In the genomic region with DNA sequence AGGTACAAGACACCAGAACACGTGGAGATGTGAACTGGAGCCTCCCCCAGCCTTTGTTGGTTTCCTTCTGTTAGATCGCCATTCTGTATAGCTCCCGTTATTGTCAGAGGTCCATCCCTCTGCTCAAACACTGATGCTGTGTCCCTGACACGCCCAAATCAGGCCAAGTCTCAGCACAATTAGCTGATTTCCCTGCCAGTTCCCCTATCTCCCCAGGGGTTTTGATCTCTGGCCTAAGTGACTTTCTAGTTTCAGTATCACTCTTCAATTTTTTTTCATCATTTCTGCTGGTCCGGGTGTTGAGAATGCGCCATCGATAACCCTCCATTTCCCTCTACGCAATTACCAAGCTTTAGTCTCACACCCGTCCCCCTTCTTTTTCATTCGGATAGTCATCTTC, we compare ENCODE assay signal across 31 mouse cellular contexts. TPM values are rescaled to one million over a fixed set of nuclear protein-coding genes. Genes with fewer than 3 reads are reported as not detected.
DNase-seq lines count a peak whose midpoint lies in the region; ATAC-seq and TF ChIP-seq lines count a peak whose summit lies in the region.
"Had no signal": no experiment of that assay in that cellular context is flagged by ENCODE, and none has a peak within 500 bp of the region (broad histone marks: within the 10 kb centered on the region; RNA-seq: fewer than 3 reads in every experiment).

No protein-coding gene starts in this region.

- no peak overlapping the region for H3K9ac ChIP-seq in hindbrain, embryonic 12.5 days
- H3K9ac ChIP-seq: embryonic facial prominence, embryonic 15.5 days; hindbrain, embryonic 15.5 days; kidney, embryonic 15.5 days; lung, embryonic 15.5 days had no signal

- H3K4me2 ChIP-seq in hindbrain, embryonic 12.5 days (replicated peaks), result no peak overlapping the region
- H3K4me2 ChIP-seq: liver, embryonic 11.5 days had no signal

- peaks cover 25% of the 10 kb centered on the region for H3K27me3 ChIP-seq in hindbrain, embryonic 10.5 days (ENCODE audit: insufficient read depth, poor library complexity, severe bottlenecking)
- no peaks in the 10 kb centered on the region; the same call in 1 of the 2 replicates for H3K27me3 ChIP-seq in hindbrain, embryonic 12.5 days
- H3K27me3 ChIP-seq in E14TG2a.4 (ENCODE audit: insufficient read depth, low read length), result no peaks in the 10 kb centered on the region
- 0 out of 2 replicates have a peak, but pooled peaks cover 6% of the 10 kb centered on the region for H3K27me3 ChIP-seq in embryonic facial prominence, embryonic 10.5 days (replicated peaks; ENCODE audit: low read depth, poor library complexity, severe bottlenecking)
- H3K27me3 ChIP-seq: embryonic facial prominence, embryonic 15.5 days; hindbrain, embryonic 15.5 days; kidney, embryonic 15.5 days; limb, embryonic 13.5 days had no signal

- WGBS in hindbrain, embryonic 10.5 days, result 65% methylated on average over 10 of the region's 10 CpGs
- 62% methylated on average over 10 of the region's 10 CpGs for WGBS in hindbrain, embryonic 12.5 days
- 63% methylated on average over 10 of the region's 10 CpGs for WGBS in embryonic facial prominence, embryonic 10.5 days

- H3K9me3 ChIP-seq in hindbrain, embryonic 10.5 days, result no peaks in the 10 kb centered on the region
- no peaks in the 10 kb centered on the region for H3K9me3 ChIP-seq in hindbrain, embryonic 12.5 days (replicated peaks)
- no peaks in the 10 kb centered on the region for H3K9me3 ChIP-seq in E14TG2a.4 (ENCODE audit: low read length)
- no peaks in the 10 kb centered on the region for H3K9me3 ChIP-seq in embryonic facial prominence, embryonic 10.5 days
- H3K9me3 ChIP-seq: embryonic facial prominence, embryonic 15.5 days; hindbrain, embryonic 15.5 days; kidney, embryonic 15.5 days; limb, embryonic 13.5 days; lung, embryonic 15.5 days had no signal

- H3K36me3 ChIP-seq in hindbrain, embryonic 10.5 days, result peaks cover 2% of the 10 kb centered on the region
- no peaks in the 10 kb centered on the region for H3K36me3 ChIP-seq in hindbrain, embryonic 12.5 days
- peaks cover 6% of the 10 kb centered on the region for H3K36me3 ChIP-seq in E14TG2a.4 (ENCODE audit: insufficient read depth, low read length)
- H3K36me3 ChIP-seq in embryonic facial prominence, embryonic 10.5 days (replicated peaks), result peaks cover 3% of the 10 kb centered on the region
- H3K36me3 ChIP-seq: embryonic facial prominence, embryonic 15.5 days; hindbrain, embryonic 15.5 days; kidney, embryonic 15.5 days; limb, embryonic 13.5 days; lung, embryonic 15.5 days had no signal

- TF ChIP-seq CTCF in E14TG2a.4 (conservative IDR thresholded peaks at IDR 0.05; ENCODE audit: low read length), result no peak

- peak overlapping the region; percentile 94 for H3K27ac ChIP-seq in hindbrain, embryonic 10.5 days
- no peak overlapping the region for H3K27ac ChIP-seq in hindbrain, embryonic 12.5 days
- peak overlapping the region; percentile 86; the same call in 1 of the 2 replicates for H3K27ac ChIP-seq in embryonic facial prominence, embryonic 10.5 days (replicated peaks)
- H3K27ac ChIP-seq: embryonic facial prominence, embryonic 15.5 days; gastrocnemius, adult 2 months; layer of hippocampus, adult 2 months; left cerebral cortex, adult 2 months had no signal

- intact Hi-C loops in heart, postnatal 14 days (cut with DNase I), result no loop called here

- ATAC-seq in hindbrain, embryonic 12.5 days (ENCODE audit: low FRiP score), result no peak
- ATAC-seq: activated CD4-positive, CD25-positive, alpha-beta regulatory T cell, adult 4 months; inflammation-experienced regulatory T-cells, adult 6 months had no signal

- H3K4me3 ChIP-seq in hindbrain, embryonic 10.5 days, result no peak overlapping the region
- H3K4me3 ChIP-seq in hindbrain, embryonic 12.5 days, result no peak overlapping the region
- H3K4me3 ChIP-seq in E14TG2a.4 (replicated peaks; ENCODE audit: low read length), result peak overlapping the region; percentile 98
- H3K4me3 ChIP-seq in embryonic facial prominence, embryonic 10.5 days, result no peak overlapping the region
- H3K4me3 ChIP-seq: embryonic facial prominence, embryonic 15.5 days; gastrocnemius, adult 2 months; layer of hippocampus, adult 2 months; left cerebral cortex, adult 2 months; lung, embryonic 15.5 days had no signal

- H3K4me1 ChIP-seq in hindbrain, embryonic 10.5 days (replicated peaks), result peaks cover 50% of the 10 kb centered on the region
- peaks cover 30% of the 10 kb centered on the region for H3K4me1 ChIP-seq in hindbrain, embryonic 12.5 days
- H3K4me1 ChIP-seq in E14TG2a.4 (replicated peaks; ENCODE audit: low read depth, low read length), result peaks cover 66% of the 10 kb centered on the region
- H3K4me1 ChIP-seq in embryonic facial prominence, embryonic 10.5 days, result peaks cover 49% of the 10 kb centered on the region

- DNase-seq in hindbrain, embryonic 10.5 days (ENCODE audit: low spot score), result no peak
- peak; percentile 22 for DNase-seq in A20 (ENCODE audit: low read depth, low spot score)
- no peak for DNase-seq in embryonic facial prominence, embryonic 10.5 days (ENCODE audit: low spot score)
- no peak for DNase-seq in heart, postnatal 14 days
- DNase-seq in frontal cortex, postnatal 14 days (ENCODE audit: low spot score in 2 of 2), result no peak
- DNase-seq: adrenal gland, postnatal 36 days; B cell, adult 2 months; cerebellum, adult 18-20 months; cerebellum, postnatal 10 days; gastrocnemius, adult 2 months; gastrocnemius, postnatal 36 days; heart, adult 18-20 months; heart, postnatal 4 days; kidney, adult 11 months; kidney, postnatal 25 days; thymus, postnatal 14 days had no signal

RNA-seq across cellular contexts. Expression of gene Igfbp2, which starts 1.4 kb away (rescaled TPM):
- 493 and 750 TPM in 2 replicates for polyA plus RNA-seq in hindbrain, embryonic 10.5 days (2016; fragmentation: Nextera tagmentation; extraction: Ambion mirVana)
- polyA plus RNA-seq in hindbrain, embryonic 12.5 days (2016; fragmentation: Nextera tagmentation; extraction: Ambion mirVana), result 548 and 549 TPM in 2 replicates
- polyA plus RNA-seq in embryonic facial prominence, embryonic 10.5 days (2016; fragmentation: Nextera tagmentation; extraction: Ambion mirVana), result 474 and 479 TPM in 2 replicates
- total RNA-seq in heart, postnatal 14 days (2021), result 1 to 10 TPM; 1.1 to 1.3 TPM
- total RNA-seq: common myeloid progenitor, adult 5-6 weeks; gastrocnemius, adult 2 months; megakaryocyte progenitor cell, adult 5-6 weeks; neutrophil, adult 5-6 weeks had no signal
- polyA plus RNA-seq: activated CD4-positive, CD25-positive, alpha-beta regulatory T cell, adult 4 months; inflammation-experienced regulatory T-cells, adult 6 months had no signal

RNA-seq across cellular contexts. Expression of gene Igfbp5, which starts 51.8 kb away (rescaled TPM):
- polyA plus RNA-seq in hindbrain, embryonic 10.5 days (2016; fragmentation: Nextera tagmentation; extraction: Ambion mirVana), result 35.4 and 40.7 TPM in 2 replicates
- polyA plus RNA-seq in hindbrain, embryonic 12.5 days (2016; fragmentation: Nextera tagmentation; extraction: Ambion mirVana), result 69.6 and 99.7 TPM in 2 replicates
- 75.4 and 87.4 TPM in 2 replicates for polyA plus RNA-seq in embryonic facial prominence, embryonic 10.5 days (2016; fragmentation: Nextera tagmentation; extraction: Ambion mirVana)
- 100 to 1,000 TPM; 139 to 161 TPM for total RNA-seq in heart, postnatal 14 days (2021)
- polyA plus RNA-seq: activated CD4-positive, CD25-positive, alpha-beta regulatory T cell, adult 4 months had no signal
